Mouse (Mus musculus) left cerebral cortex, adult 18-20 months (tissue): ENCODE measurements around the gene Evx1. TPM values are rescaled to one million over a fixed set of nuclear protein-coding genes. Genes with fewer than 3 reads are reported as not detected.

Experiments
- DNase-seq, 2 experiments: peaks; one replicate each; pipeline ENCODE4 v3.0.0; 2021 to 2022; ENCODE audit warnings: low spot score in 2 of 2, mixed read lengths in 1 of 2
- total RNA-seq, 2 experiments: library from RNA; stranded (reverse); gene quantifications; 2 replicates each; pipeline ENCODE4 v1.2.3; 2021

Gene Evx1
- total RNA-seq, 2 experiments from 2014 or later = not detected

DNA sequence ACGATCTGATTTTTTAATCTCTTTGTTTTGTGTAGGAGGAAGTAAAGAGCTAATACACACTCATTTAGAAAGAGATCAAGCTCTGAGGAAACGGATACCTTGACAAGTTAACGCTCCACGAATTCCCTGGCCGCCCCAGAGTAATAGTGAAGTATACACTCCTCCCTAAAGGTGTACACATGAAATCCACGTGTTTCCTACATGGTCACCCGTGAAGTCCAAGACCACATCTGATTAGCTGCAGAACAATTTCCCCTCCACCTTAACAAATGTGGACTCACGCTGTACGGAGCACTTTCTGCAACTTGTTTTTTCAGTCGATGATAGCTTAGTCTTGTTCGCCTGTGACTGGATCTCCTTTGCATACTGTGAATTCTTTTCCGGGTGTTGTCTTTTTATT is 23.1 kb upstream of the Evx1 start:
- no peak for DNase-seq

DNA sequence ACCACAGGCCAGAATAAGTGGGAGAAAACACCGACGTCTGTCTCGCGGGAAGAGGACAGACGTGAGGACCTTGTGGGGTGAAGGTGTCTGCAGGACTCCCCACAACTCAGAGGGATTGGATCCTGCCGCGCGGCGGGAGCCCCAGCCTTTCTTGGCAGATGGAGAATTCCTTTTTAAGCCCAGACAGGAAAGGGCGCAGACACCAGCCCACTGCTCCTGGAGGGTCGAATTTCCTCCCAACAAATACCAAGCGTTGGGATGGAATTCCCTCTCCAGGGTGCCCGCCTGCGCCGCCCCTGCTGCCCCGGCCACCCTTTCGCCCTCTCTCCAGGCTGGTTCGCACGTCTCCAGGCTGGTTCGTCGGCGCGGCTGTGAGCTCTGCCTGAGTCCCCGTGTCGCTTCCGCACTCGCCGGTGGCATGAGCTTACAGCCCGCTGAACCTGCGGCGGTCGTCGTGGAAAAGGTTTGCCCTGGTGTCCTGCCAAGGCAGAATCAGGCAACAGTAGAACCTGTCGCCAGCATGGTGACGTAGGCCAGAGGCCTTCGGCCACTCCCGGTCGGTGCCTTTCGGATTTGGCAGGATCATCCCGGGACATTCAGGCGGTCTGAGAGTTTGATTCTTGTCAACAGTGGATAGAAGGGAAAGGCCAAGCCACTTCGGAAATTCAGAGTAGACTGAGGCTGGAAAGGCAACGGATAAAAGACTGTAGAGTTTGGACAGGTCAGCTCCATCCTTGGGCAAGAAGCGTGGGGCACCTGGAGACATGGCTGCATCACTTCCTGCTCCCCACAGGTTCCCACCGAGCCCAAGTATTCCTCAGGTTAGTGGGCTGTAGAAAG is 22.1 kb upstream of the Evx1 start:
- DNase-seq = no peak

GRCm38 (mm10) chr6:52292328-52292727 is 21.0 kb upstream of the Evx1 start:
- no peak for DNase-seq

DNA sequence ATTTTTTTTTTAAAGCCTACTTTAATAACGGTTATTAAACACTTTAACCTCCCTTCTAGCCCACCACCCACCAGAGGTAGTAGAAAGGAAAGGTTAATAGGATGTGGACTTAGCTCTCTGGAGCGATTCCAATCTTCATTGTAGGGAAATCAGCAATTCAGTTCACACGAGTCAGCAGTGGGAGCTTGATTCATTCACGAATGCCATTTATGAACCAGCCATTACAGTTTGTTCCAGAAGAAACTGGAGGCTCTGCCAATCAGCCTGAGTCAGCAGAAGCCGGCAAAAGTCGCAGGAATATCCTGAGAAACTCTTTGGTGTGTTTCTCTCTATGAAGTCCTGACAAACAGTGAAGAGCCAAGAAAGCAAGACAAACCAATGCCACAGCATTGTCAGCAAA is 18.7 kb upstream of the Evx1 start:
- no peak for DNase-seq

DNA sequence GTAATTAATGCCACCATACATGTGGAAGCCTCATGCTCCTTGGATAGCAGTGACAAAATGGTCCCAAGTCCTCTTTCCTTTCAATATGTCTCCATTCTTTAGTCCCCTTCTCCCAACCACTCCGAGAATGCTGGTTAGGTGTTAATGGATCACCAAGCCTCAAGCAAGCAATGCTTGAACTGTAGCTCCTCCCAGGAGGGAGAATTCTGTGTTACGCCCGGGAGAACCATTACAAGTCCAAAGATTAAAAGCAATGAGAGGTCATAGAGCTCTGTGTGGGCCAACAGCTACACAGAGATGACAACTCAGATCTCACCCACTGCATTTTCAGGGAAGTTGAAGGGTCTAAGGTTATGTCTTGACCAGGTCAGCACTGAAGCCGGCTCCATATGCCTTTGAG is 14.8 kb upstream of the Evx1 start:
- no peak for DNase-seq

DNA sequence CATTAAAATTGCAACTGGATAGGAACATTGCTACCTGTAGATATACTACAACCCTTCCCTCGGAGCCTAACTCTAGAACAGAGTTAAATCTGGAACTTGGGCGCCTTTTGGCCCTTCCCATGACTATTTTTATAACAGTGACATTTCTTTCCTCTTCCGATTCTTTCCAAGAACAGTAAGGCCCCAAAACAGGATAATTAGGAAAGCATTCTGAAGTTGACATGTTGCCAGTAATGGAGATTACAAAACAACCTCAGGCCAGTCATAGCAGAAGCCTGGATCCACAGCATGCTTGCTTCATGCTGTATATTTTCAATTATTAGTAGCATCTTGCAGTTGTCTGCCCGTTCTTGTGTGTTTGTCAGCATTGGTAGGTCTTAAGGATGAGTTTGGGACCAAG is 12.5 kb upstream of the Evx1 start:
- DNase-seq = no peak

DNA sequence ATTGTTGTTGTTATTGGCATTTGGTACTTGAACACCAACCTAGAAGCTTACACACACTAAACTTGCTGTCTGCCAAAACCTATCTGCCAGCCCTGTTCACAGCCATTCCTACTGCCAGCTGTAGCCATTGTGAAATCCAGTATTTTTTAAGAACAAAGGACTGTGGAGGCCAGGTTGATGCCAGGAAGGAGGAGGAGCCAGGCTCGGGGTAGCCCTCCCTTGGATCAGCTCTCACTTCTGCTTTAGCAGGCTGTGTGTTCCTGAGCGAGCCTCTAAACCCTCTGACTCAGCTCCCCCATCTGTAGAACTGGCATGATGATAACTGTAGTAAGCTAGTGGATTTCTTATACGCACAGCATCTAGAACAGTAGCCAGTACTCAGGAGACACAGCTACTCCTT is 9.9 kb upstream of the Evx1 start:
- DNase-seq = no peak

GRCm38 (mm10) chr6:52305877-52306389 is 7.4 kb upstream of the Evx1 start:
- DNase-seq = peak; percentile 55 to 62

DNA sequence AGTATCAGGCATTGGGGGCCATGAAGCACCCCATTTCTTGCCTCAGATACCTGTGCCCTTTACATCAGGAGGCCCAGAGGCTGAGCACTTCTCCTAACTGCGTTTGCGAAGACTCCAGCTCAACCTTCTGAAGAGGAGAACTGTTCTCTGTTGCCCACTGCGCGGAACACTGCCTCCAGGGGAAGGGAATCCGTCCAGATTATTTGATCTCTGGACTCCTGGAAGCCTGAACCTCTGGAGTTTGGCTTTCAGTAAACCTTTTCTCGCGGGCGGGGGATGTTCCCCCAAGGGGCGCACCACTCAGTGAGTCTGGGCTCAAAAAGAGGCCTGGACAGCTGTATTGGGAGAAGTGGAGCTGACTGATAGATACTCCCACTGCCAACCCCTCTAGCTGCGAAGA is 3.5 kb upstream of the Evx1 start:
- DNase-seq = no peak

- DNase-seq = no peak
Measured at GRCm38 (mm10) chr6:52310366-52310765, 2.9 kb upstream of the Evx1 start.

DNA sequence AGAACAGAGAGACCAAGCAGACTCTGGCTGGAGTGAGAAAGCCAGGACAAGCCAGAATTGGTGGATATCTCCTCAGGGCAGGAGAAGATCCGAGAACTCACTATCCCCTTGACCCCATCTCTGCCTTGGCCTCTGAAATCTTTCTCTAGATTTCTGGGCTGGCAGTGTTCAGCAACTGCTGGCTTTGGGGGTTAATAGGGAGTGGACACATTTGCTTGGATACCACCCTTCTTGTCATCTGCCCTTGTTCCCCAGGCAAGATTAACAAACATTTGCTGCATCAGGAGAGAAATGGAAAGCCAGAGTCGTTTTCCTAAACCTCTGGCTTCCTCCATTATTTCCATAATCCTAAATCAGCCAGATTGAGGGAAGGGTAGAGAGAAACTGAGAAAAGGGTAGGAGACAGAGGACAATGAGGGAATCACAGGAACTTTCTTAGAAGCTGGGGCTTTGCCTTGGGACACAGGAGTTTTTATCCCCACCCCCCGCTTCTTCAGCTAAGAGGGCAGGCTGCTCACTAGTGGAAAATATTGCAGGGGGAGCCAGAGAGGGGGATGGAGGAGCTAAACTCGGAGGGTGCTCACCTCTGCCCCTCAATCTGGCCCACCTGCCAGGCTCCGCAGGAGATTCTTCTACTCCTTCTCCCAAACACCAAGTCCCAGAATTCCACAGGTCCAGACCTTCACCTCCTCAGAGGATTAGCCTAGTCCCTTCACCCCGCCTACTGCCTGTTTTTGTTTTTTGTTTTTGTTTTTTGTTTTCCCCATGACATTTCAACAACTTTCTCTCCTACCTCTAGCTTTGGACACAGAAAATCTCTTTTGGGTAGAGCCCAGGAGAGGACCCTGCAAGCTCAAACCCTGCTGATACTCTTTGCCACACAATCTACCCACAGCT is 1.4 kb upstream of the Evx1 start:
- no peak for DNase-seq

- DNase-seq = no peak
Measured at GRCm38 (mm10) chr6:52312558-52312915, 761 bp upstream of the Evx1 start.

DNA sequence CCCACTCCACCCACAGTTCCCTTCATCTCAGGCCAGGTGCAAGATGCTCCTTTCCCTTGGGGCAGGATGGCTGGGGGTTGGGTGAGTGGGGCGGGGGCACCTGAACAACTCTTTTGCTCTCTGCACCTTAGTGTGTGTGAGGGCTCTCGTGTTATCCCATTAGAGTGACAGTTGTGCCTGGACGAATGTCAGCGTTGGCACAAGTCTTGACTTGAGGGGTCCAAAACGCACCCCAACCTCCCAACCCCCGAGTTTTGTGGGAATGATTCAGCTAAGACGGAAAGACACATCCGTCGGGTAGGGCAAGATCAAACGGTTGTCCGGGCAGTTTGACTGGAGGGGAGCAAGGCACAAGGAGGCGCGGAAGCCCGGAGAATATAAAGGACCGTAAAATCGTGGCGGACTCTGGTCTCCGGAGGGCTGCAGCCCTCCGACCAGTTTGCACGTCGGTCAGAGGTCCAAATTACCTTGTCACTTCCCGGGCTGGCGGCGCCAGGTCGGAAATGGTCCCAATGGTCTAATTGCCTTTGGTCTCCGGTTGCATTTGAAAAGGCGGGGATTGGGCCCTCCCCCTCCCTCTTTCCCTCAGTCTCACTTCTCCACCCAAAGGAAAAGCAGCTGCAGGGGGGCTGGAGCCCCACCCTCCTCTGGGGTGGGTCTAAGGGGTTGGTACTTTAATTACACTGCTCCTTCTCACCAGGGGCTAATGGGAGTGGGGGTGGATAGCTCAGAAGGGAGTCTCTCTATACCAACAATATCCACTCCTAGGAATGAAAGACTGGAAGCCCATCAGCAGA is 1.2 kb downstream of the Evx1 start:
- no peak for DNase-seq

GRCm38 (mm10) chr6:52315441-52316412 is 2.4 kb downstream of the Evx1 start:
- DNase-seq = no peak

- no peak for DNase-seq
Measured at GRCm38 (mm10) chr6:52316413-52317184, 3.3 kb downstream of the Evx1 start.

- no peak for DNase-seq
Measured at GRCm38 (mm10) chr6:52317461-52318180, 4.3 kb downstream of the Evx1 start.

- DNase-seq = no peak
Measured at GRCm38 (mm10) chr6:52318271-52318670, 5.0 kb downstream of the Evx1 start.

GRCm38 (mm10) chr6:52319956-52320690 is 6.8 kb downstream of the Evx1 start:
- no peak for DNase-seq
